Mouse (Mus musculus): ENCODE results near the gene Dhx38.

GRCm38 (mm10) chr8:109499009-109499717, 66.5 kb downstream of the Dhx38 start:
- TF ChIP-seq EP300 (IDR thresholded peaks at IDR 0.05; ENCODE audit: low read depth): no peak
- no peak for TF ChIP-seq CTCF (IDR thresholded peaks at IDR 0.05; ENCODE audit: low read depth)

All from liver, postnatal 0 days (tissue).